Mouse (Mus musculus) forebrain, embryonic 13.5 days (tissue): Measurements from ENCODE around the gene 2300002M23Rik. TPM values are rescaled to one million over a fixed set of nuclear protein-coding genes. Genes with fewer than 3 reads are reported as not detected.

ENCODE experiments used
- ATAC-seq: fragments of 200-750 bp; cut with Nextera tagmentation; 2 replicates; pipeline ENCODE4 v1.8.0; 2017
- H3K27ac ChIP-seq: fragments of 300-500 bp; sonication (generic); 2 replicates; pipeline ENCODE4 v1.5.1; 2015; ENCODE audit warnings: inconsistent platforms, mild to moderate bottlenecking, moderate library complexity
- H3K27me3 ChIP-seq: fragments of 300-500 bp; sonication (generic); 2 replicates; pipeline ENCODE4 v1.6.1; 2015; ENCODE audit warnings: mild to moderate bottlenecking, inconsistent platforms
- H3K36me3 ChIP-seq: fragments of 300-500 bp; sonication (generic); 2 replicates; pipeline ENCODE4 v1.6.1; 2015; ENCODE audit warnings: mild to moderate bottlenecking, inconsistent platforms; ENCODE audit not compliant: poor library complexity, severe bottlenecking
- H3K4me1 ChIP-seq: fragments of 300-500 bp; sonication (generic); 2 replicates; pipeline ENCODE4 v1.6.1; 2015; ENCODE audit warnings: inconsistent platforms
- H3K4me2 ChIP-seq: fragments of 300-500 bp; sonication (generic); 2 replicates; pipeline ENCODE4 v1.6.1; 2015; ENCODE audit warnings: inconsistent platforms, mild to moderate bottlenecking, moderate library complexity
- H3K4me3 ChIP-seq: fragments of 300-500 bp; sonication (generic); 2 replicates; pipeline ENCODE4 v1.5.1; 2015; ENCODE audit warnings: mild to moderate bottlenecking, inconsistent platforms
- H3K9ac ChIP-seq: fragments of 300-500 bp; sonication (generic); 2 replicates; pipeline ENCODE4 v1.6.1; 2015; ENCODE audit warnings: mild to moderate bottlenecking, inconsistent platforms
- H3K9me3 ChIP-seq: fragments of 300-500 bp; sonication (generic); replicated peaks from 2 replicates; pipeline ENCODE4 v1.6.1; 2016; ENCODE audit warnings: inconsistent platforms
- WGBS: fragments of 180-500 bp; shearing (Covaris S2); methylation state at CpG from one replicate; pipeline ENCODE4 v1.1.7; 2015; 5-methylcytosine and 5-hydroxymethylcytosine counted together
- polyA plus RNA-seq: library from polyadenylated mRNA; unstranded; fragments of >200 nt; fragmentation: Nextera tagmentation; extraction: Ambion mirVana; gene quantifications from 2 replicates; pipeline ENCODE4 v1.2.1, GENCODE M21; 2015

The 2300002M23Rik gene
- polyA plus RNA-seq, 1 experiment from 2014 or later = not detected

- Histone ChIP-seq H3K27ac (no peak overlapping the region; the same call in 1 of the 2 replicates), H3K9me3 (0 out of 2 replicates have a peak, but pooled peaks cover 2% of the 10 kb centered on the region), H3K9ac (no peak overlapping the region), H3K4me3 (no peak overlapping the region), H3K4me2 (no peak overlapping the region), H3K4me1 (0 out of 2 replicates have a peak, but pooled peaks cover 4% of the 10 kb centered on the region), H3K36me3 (no peaks in the 10 kb centered on the region), H3K27me3 (no peaks in the 10 kb centered on the region)
- 65% methylated on average over 21 of the region's 21 CpGs for WGBS
- ATAC-seq = peak; percentile 75
These were observed 23.4 kb downstream of the 2300002M23Rik start for GRCm38 (mm10) chr17:35590410-35591218.

- no peak overlapping the region for H3K9ac ChIP-seq
- ATAC-seq = no peak
- H3K27me3 ChIP-seq = no peaks in the 10 kb centered on the region
- 0 out of 2 replicates have a peak, but pooled peaks cover 2% of the 10 kb centered on the region for H3K9me3 ChIP-seq
- H3K4me2 ChIP-seq = no peak overlapping the region
- 74% methylated on average over 7 of the region's 7 CpGs for WGBS
- H3K27ac ChIP-seq = no peak overlapping the region; the same call in 1 of the 2 replicates
- H3K36me3 ChIP-seq = no peaks in the 10 kb centered on the region
- 0 out of 2 replicates have a peak, but pooled peaks cover 4% of the 10 kb centered on the region for H3K4me1 ChIP-seq
- no peak overlapping the region for H3K4me3 ChIP-seq
These were observed 23.9 kb downstream of the 2300002M23Rik start for GRCm38 (mm10) chr17:35591219-35591578.

- H3K9me3 ChIP-seq = 0 out of 2 replicates have a peak, but pooled peaks cover 2% of the 10 kb centered on the region
- H3K27me3 ChIP-seq = no peaks in the 10 kb centered on the region
- H3K4me1 ChIP-seq = 0 out of 2 replicates have a peak, but pooled peaks cover 4% of the 10 kb centered on the region
- H3K36me3 ChIP-seq = no peaks in the 10 kb centered on the region
- 96% methylated on average over 15 of the region's 15 CpGs for WGBS
- no peak overlapping the region for H3K9ac ChIP-seq
- H3K4me3 ChIP-seq = no peak overlapping the region
- no peak overlapping the region for H3K4me2 ChIP-seq
- ATAC-seq = no peak
- H3K27ac ChIP-seq = no peak overlapping the region
These were observed 24.5 kb downstream of the 2300002M23Rik start for GRCm38 (mm10) chr17:35591731-35592130.

GRCm38 (mm10) chr17:35592131-35592530 is 24.9 kb downstream of the 2300002M23Rik start:
- 85% methylated on average over 9 of the region's 9 CpGs for WGBS
- no peak overlapping the region for H3K4me3 ChIP-seq
- no peak overlapping the region for H3K27ac ChIP-seq
- ATAC-seq = no peak
- H3K9ac ChIP-seq = no peak overlapping the region
- H3K4me1 ChIP-seq = 0 out of 2 replicates have a peak, but pooled peaks cover 4% of the 10 kb centered on the region
- H3K9me3 ChIP-seq = peaks cover 2% of the 10 kb centered on the region; the same call in 1 of the 2 replicates
- no peaks in the 10 kb centered on the region for H3K36me3 ChIP-seq
- no peak overlapping the region for H3K4me2 ChIP-seq
- H3K27me3 ChIP-seq = no peaks in the 10 kb centered on the region

GRCm38 (mm10) chr17:35593786-35594185 is 26.5 kb downstream of the 2300002M23Rik start:
- H3K27ac ChIP-seq = no peak overlapping the region
- no peaks in the 10 kb centered on the region for H3K27me3 ChIP-seq
- H3K4me3 ChIP-seq = no peak overlapping the region
- ATAC-seq = no peak
- H3K4me2 ChIP-seq = no peak overlapping the region
- H3K4me1 ChIP-seq = 0 out of 2 replicates have a peak, but pooled peaks cover 4% of the 10 kb centered on the region
- WGBS = 36% methylated on average over 4 of the region's 4 CpGs
- H3K9ac ChIP-seq = no peak overlapping the region
- no peaks in the 10 kb centered on the region for H3K36me3 ChIP-seq
- no peaks in the 10 kb centered on the region; the same call in 1 of the 2 replicates for H3K9me3 ChIP-seq

GRCm38 (mm10) chr17:35594456-35594855 is 27.2 kb downstream of the 2300002M23Rik start:
- 82% methylated on average over 7 of the region's 7 CpGs for WGBS
- 0 out of 2 replicates have a peak, but pooled peaks cover 4% of the 10 kb centered on the region for H3K4me1 ChIP-seq

GRCm38 (mm10) chr17:35597399-35597798 is 30.1 kb downstream of the 2300002M23Rik start:
- H3K36me3 ChIP-seq = no peaks in the 10 kb centered on the region

More at GRCm38 (mm10) chr17:35594456-35594855, 27.2 kb downstream of the 2300002M23Rik start:
- no peaks in the 10 kb centered on the region for H3K27me3 ChIP-seq
- H3K36me3 ChIP-seq = no peaks in the 10 kb centered on the region
- no peak overlapping the region for H3K9ac ChIP-seq
- H3K4me2 ChIP-seq = no peak overlapping the region
- no peak for ATAC-seq
- H3K9me3 ChIP-seq = no peaks in the 10 kb centered on the region; the same call in 1 of the 2 replicates
- no peak overlapping the region for H3K27ac ChIP-seq
- H3K4me3 ChIP-seq = no peak overlapping the region

GRCm38 (mm10) chr17:35601249-35601648 is 34.0 kb downstream of the 2300002M23Rik start, which contains the start of gene Sfta2:
Gene Sfta2 (plus strand): TSS chr17:35601549.
- Histone ChIP-seq H3K4me2 (no peak within 1 kb of the TSS), H3K27ac (no peak within 1 kb of the TSS), H3K9ac (no peak within 1 kb of the TSS), H3K4me1 (no peaks in the 10 kb centered on the region), H3K9me3 (no peaks in the 10 kb centered on the region; the same call in 1 of the 2 replicates), H3K4me3 (no peak within 1 kb of the TSS), H3K36me3 (no peaks in the 10 kb centered on the region), H3K27me3 (no peaks in the 10 kb centered on the region)
- no peak for ATAC-seq
- 64% methylated on average over 2 of the region's 2 CpGs for WGBS

More at GRCm38 (mm10) chr17:35597399-35597798, 30.1 kb downstream of the 2300002M23Rik start:
- Histone ChIP-seq H3K9ac (no peak overlapping the region), H3K4me1 (no peaks in the 10 kb centered on the region), H3K4me2 (no peak overlapping the region), H3K27ac (no peak overlapping the region), H3K27me3 (no peaks in the 10 kb centered on the region), H3K9me3 (no peaks in the 10 kb centered on the region; the same call in 1 of the 2 replicates), H3K4me3 (no peak overlapping the region)
- 95% methylated on average over 3 of the region's 3 CpGs for WGBS
- no peak for ATAC-seq

GRCm38 (mm10) chr17:35601736-35602354 is 34.6 kb downstream of the 2300002M23Rik start:
- no peaks in the 10 kb centered on the region for H3K36me3 ChIP-seq
- no peaks in the 10 kb centered on the region for H3K27me3 ChIP-seq
- whole genome bisulfite sequencing = 56% methylated on average over 8 of the region's 8 CpGs
- ATAC-seq = no peak
- no peak overlapping the region for H3K9ac ChIP-seq
- no peaks in the 10 kb centered on the region; the same call in 1 of the 2 replicates for H3K9me3 ChIP-seq
- H3K4me1 ChIP-seq = no peaks in the 10 kb centered on the region
- no peak overlapping the region for H3K27ac ChIP-seq
- H3K4me3 ChIP-seq = no peak overlapping the region
- no peak overlapping the region for H3K4me2 ChIP-seq

GRCm38 (mm10) chr17:35617127-35617526 is 49.9 kb downstream of the 2300002M23Rik start:
- 82% methylated on average over 4 of the region's 4 CpGs for WGBS
- H3K4me2 ChIP-seq = no peak overlapping the region
- H3K36me3 ChIP-seq = no peaks in the 10 kb centered on the region
- no peaks in the 10 kb centered on the region for H3K27me3 ChIP-seq
- H3K9me3 ChIP-seq = no peaks in the 10 kb centered on the region
- no peak overlapping the region for H3K27ac ChIP-seq
- no peak for ATAC-seq
- no peaks in the 10 kb centered on the region for H3K4me1 ChIP-seq
- no peak overlapping the region for H3K9ac ChIP-seq
- H3K4me3 ChIP-seq = no peak overlapping the region
